Mouse (Mus musculus): ENCODE measurements around the gene Zfp941.

DNA sequence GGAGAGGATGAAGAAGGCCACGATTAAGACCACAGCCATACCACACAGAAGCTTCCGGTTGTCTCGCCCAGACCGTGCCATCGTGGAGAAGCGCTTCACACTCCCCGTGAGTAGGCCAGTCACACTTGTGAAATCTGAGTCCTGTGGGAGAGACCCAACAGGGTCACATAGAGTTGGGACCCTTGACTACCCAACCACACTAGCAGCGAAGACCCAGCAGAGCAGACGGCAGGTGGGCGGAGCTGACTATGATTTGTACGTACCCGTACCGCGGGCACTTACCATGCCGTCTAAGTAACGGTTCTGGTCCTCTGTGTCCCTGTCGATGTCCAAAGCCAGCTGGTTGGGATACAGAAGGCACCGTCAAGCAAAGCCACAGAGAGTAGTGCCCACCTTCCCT lies 32.5 kb upstream of the Zfp941 start:
- no peak for TF ChIP-seq POLR2A (IDR thresholded peaks at IDR 0.05; ENCODE audit: low read depth, low read length)
- no peak for TF ChIP-seq CTCF (IDR thresholded peaks at IDR 0.05; ENCODE audit: extremely low read depth, insufficient read depth, insufficient read length, insufficient replicate concordance)

Data from spleen, adult 2 months (tissue).